Mouse (Mus musculus) CH12F3 (cell line): Measurements from ENCODE around the gene Col4a3.

ENCODE experiments used
- in situ Hi-C: fragments of 300-500 bp; cut with MboI; formaldehyde crosslinking; loops from 2 replicates; pipeline ENCODE4 v1.14.3; 2020; ENCODE audit warnings: low sequenced_read_pairs

The Col4a3 gene

DNA sequence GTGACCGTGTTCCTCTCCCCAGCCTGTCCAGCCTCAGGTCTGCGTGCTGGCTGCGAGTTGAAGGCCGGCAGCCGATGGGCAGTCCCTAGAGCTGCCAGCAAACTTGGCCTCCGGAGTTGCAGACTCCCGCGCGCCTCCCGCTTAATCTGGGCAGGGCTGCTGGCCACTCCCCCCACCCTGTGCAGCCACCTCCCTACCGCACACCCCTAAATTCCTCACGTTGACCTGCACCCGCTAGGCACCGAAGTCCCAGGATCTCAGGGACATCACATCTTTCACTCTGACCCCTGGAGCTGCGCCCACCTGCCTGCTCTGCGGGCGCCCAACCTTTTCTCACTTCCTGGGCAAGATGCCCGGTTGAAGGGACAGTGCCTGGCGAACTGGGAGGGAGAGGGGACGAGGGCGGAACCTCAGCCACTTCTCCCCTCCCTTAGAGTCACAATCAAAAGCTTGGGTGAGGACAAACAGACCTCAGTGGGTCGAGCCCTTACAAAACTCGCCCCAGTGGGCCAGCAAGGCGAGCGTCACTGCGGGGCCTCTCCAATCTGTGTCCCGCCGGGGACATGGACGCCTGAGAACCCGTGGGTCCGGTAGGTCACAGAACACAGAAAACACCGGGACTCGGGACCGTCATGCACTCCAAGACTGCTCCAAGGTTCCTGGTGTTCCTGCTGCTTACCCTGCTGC is at the start of gene Col4a3, which contains the start of gene Col4a4:
Gene Col4a3, plus strand, starts transcription at position 209 of the 687 bp plus-strand sequence.
Gene Col4a4, minus strand, starts transcription at position 137 of the 687 bp plus-strand sequence.
- in situ Hi-C loops: no loop called here

- in situ Hi-C loops: no loop called here
Observed at GRCm38 (mm10) chr1:82537848-82538247, 48.9 kb upstream of the Col4a3 start.

DNA sequence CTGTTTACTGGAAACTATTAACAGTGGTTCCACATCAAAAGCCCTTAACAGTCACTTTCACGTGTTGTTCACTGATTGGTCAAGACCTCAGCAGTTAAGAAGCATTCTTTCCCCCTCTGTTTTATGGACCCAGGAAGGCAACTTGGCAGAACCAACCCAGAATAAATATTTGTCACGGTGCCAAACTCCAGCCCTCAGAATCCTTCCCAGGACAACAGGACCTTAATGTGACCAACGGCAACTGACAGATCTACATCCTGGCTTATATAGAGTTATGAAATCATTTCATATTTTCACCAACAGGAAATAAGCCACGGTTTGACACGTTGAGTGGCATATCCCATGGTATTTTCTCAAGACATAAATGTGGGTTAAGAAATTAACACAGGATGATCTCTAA is 46.7 kb upstream of the Col4a3 start:
- in situ Hi-C loops: no loop called here

- in situ Hi-C loops: no loop called here
Observed at GRCm38 (mm10) chr1:82543934-82544333, 42.8 kb upstream of the Col4a3 start.

GRCm38 (mm10) chr1:82544419-82545185 is 42.1 kb upstream of the Col4a3 start:
- in situ Hi-C loops: no loop called here

- in situ Hi-C loops: no loop called here
Observed at GRCm38 (mm10) chr1:82545199-82545960, 41.3 kb upstream of the Col4a3 start.

DNA sequence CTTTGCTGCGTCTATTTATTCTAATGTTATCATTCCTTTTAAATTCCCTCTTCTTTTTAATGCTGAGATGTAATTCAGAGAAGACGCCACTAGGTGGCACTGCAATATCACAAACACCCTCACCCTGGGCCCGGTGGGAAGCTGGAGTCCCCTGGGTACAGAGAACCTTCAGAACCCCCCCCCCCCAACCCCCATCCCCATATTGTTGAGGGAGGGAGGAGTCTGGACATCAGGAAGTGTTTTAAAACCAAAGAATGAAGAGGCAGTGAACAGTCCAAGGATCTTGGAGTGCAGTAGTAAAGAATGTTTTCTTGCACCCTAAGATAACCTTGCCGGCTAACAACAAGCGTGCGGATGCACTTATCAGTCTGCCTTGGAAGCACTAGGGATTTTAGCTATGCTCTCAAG is 32.3 kb upstream of the Col4a3 start:
- in situ Hi-C loops: no loop called here

GRCm38 (mm10) chr1:82554889-82555288 is 31.8 kb upstream of the Col4a3 start:
- in situ Hi-C loops: no loop called here

DNA sequence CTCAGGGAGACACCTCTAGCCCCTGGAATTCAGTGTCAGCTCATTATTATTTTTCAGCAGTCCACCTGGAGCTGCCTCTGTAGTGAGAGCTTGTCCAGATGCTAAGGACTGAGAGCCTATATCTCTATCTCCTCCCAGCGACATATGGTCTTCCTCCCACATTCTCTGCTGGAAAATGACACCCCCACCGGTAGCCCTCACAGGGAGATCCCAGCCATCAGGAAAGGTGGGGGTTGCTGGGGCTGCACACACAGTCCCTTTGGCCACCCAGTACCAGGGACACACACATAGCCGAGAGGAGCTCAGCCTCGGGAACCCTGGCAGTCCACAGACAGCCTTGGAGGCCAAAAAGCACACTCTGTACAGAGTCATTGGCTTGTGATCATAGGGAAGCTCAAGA is 26.5 kb upstream of the Col4a3 start:
- in situ Hi-C loops: no loop called here

DNA sequence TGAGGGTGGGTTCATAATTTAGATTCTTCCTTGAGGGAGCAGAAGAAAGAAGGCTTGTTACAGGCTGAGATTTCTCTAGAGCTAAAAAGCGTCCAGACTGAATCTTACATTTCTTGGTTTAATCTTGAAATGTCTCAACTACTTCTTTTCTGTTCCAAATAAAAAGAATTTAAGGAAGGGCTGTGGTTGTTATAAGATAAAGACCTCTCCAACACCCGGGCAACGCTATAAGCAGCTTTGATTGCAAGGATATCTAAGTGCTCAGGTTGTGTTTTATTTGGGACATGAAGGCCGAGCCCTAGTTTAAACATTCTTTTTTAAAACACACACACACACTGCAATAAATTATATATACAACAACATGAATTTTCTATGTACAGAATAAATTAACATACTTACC is 17.3 kb upstream of the Col4a3 start:
- in situ Hi-C loops: no loop called here

DNA sequence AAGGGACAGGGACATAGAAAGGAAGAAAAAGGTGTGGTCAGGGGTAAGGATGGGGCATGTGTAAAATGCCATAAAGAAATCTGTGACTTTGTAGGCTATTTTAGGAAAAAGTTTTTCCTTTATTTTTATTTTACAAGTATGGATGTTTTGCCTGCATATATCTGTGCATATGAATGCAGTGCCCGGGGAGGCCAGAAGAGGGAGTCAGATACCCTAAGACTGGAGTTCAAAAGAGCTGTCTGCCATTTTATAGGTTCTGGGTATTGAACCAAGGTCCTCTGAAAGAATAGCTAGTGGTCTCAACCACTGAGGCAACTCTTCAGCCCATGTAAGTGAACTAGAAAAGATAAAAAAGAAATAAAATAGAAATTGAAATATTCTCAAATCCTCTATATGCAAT is 15.0 kb upstream of the Col4a3 start:
- in situ Hi-C loops: loop anchor here (10.0 kb wide), 1 partner anchor 73 kb away; no protein-coding TSS in a partner anchor

GRCm38 (mm10) chr1:82575681-82576080 is 11.0 kb upstream of the Col4a3 start:
- in situ Hi-C loops: loop anchor here (10.0 kb wide), 1 partner anchor 69 kb away; no protein-coding TSS in a partner anchor

- in situ Hi-C loops: loop anchor here (10.0 kb wide), 1 partner anchor 69 kb away; no protein-coding TSS in a partner anchor
Observed at GRCm38 (mm10) chr1:82576182-82576581, 10.5 kb upstream of the Col4a3 start.

GRCm38 (mm10) chr1:82577339-82577738 is 9.4 kb upstream of the Col4a3 start:
- in situ Hi-C loops: loop anchor here (10.0 kb wide), 1 partner anchor 67 kb away; no protein-coding TSS in a partner anchor

- in situ Hi-C loops: loop anchor here (10.0 kb wide), 1 partner anchor 67 kb away; no protein-coding TSS in a partner anchor
Observed at GRCm38 (mm10) chr1:82577915-82578314, 8.8 kb upstream of the Col4a3 start.

- in situ Hi-C loops: loop anchor here (10.0 kb wide), 1 partner anchor 66 kb away; no protein-coding TSS in a partner anchor
Observed at GRCm38 (mm10) chr1:82578320-82578719, 8.4 kb upstream of the Col4a3 start.

DNA sequence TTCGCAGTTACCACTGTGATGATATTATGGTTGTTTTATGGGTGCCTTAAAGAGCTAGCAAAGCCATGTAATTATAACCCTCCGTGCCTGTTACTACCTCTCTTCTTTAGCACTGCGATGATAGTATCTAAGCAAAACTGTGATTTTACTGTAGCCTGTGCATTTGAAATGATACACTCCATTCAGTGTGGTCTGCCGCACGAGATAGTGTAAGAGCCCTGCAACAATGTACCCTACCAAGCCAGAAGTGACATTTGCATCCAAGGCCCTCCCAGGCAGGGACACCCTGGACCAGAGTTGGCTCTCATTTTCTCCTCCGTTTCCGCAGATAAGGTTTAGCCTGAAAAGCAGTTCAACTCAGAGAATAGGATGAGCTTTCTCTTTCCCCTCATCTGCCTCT is 740 bp upstream of the Col4a3 start:
- in situ Hi-C loops: no loop called here

- in situ Hi-C loops: no loop called here
Observed at GRCm38 (mm10) chr1:82590266-82590665, 3.5 kb downstream of the Col4a3 start.

GRCm38 (mm10) chr1:82596864-82597596 is 10.3 kb downstream of the Col4a3 start:
- in situ Hi-C loops: no loop called here

- in situ Hi-C loops: no loop called here
Observed at GRCm38 (mm10) chr1:82603198-82603950, 16.7 kb downstream of the Col4a3 start.
